Mouse (Mus musculus) kidney, adult 2 months (tissue): ENCODE data around the gene Neil1. TPM values are rescaled to one million over a fixed set of nuclear protein-coding genes. Genes with fewer than 3 reads are reported as not detected.

Source experiments
- DNase-seq: peaks from one replicate; pipeline ENCODE4 v3.0.0; 2021
- H3K27ac ChIP-seq: fragments of 200-500 bp; 2 replicates; pipeline ENCODE4 v1.5.1; 2012; ENCODE audit warnings: low read depth, low read length, control low read depth, inconsistent platforms; ENCODE audit not compliant: insufficient read depth
- H3K27me3 ChIP-seq: fragments of 200-500 bp; replicated peaks from 2 replicates; pipeline ENCODE4 v1.6.1; 2012; ENCODE audit warnings: mild to moderate bottlenecking, moderate library complexity, low read length, inconsistent platforms; ENCODE audit not compliant: control insufficient read depth, insufficient read depth
- H3K36me3 ChIP-seq: fragments of 200-500 bp; 2 replicates; pipeline ENCODE4 v1.6.1; 2012; ENCODE audit warnings: mild to moderate bottlenecking, moderate library complexity, low read length, inconsistent platforms; ENCODE audit not compliant: control insufficient read depth, insufficient read depth
- H3K4me1 ChIP-seq: fragments of 200-500 bp; 2 replicates; pipeline ENCODE4 v1.6.1; 2011; ENCODE audit warnings: low read length; ENCODE audit not compliant: control insufficient read depth, insufficient read depth
- H3K4me3 ChIP-seq: fragments of 200-500 bp; 2 replicates; pipeline ENCODE4 v1.5.1; 2011; ENCODE audit warnings: mild to moderate bottlenecking, low read depth, low read length, control low read depth; ENCODE audit not compliant: insufficient read depth
- CTCF ChIP-seq: fragments of 200-500 bp; conservative IDR thresholded peaks from 2 replicates; pipeline ENCODE4 v1.5.1; 2011; ENCODE audit warnings: low read depth, mild to moderate bottlenecking, control low read depth, low read length, moderate library complexity, mixed read lengths; ENCODE audit not compliant: insufficient read depth, insufficient read length
- POLR2A ChIP-seq: fragments of 200-500 bp; IDR thresholded peaks from one replicate; pipeline ENCODE4 v1.6.1; 2011; ENCODE audit warnings: low read depth, low read length, control low read depth
- WGBS: fragments of 180-500 bp; shearing (Covaris S2); methylation state at CpG from one replicate; pipeline ENCODE4 v1.1.7; 2018; 5-methylcytosine and 5-hydroxymethylcytosine counted together
- polyA plus RNA-seq: library from polyadenylated mRNA; depleted of rRNA; stranded (reverse); fragments of >200 nt; gene quantifications from 2 replicates; pipeline ENCODE4 v1.2.3, GENCODE M21; 2012

Neil1 gene
- polyA plus RNA-seq, 1 experiment: 11.3 TPM

GRCm38 (mm10) chr9:57147205-57148143 lies 631 bp downstream of the Neil1 start:
- Histone ChIP-seq H3K36me3 (no peaks in the 10 kb centered on the region), H3K4me3 (peak overlapping the region; percentile 73), H3K27ac (peak overlapping the region; percentile 77), H3K4me1 (0 out of 2 replicates have a peak, but pooled peaks cover 6% of the 10 kb centered on the region), H3K27me3 (no peaks in the 10 kb centered on the region)
- TF ChIP-seq CTCF (no peak), POLR2A (no peak)
- peak; percentile 19 for DNase-seq
- 7% methylated on average over 19 of the region's 19 CpGs for WGBS

- Histone ChIP-seq H3K27ac (no peak overlapping the region), H3K36me3 (no peaks in the 10 kb centered on the region), H3K27me3 (no peaks in the 10 kb centered on the region), H3K4me1 (0 out of 2 replicates have a peak, but pooled peaks cover 6% of the 10 kb centered on the region), H3K4me3 (no peak overlapping the region)
- no peak for TF ChIP-seq CTCF
- TF ChIP-seq POLR2A: no peak
- DNase-seq: no peak
- WGBS: 89% methylated on average over 17 of the region's 17 CpGs
These were observed 1.5 kb downstream of the Neil1 start for GRCm38 (mm10) chr9:57146451-57147066.

GRCm38 (mm10) chr9:57144830-57145229 lies 3.3 kb downstream of the Neil1 start:
- Histone ChIP-seq H3K4me1 (0 out of 2 replicates have a peak, but pooled peaks cover 6% of the 10 kb centered on the region), H3K4me3 (no peak overlapping the region), H3K36me3 (no peaks in the 10 kb centered on the region), H3K27ac (no peak overlapping the region), H3K27me3 (no peaks in the 10 kb centered on the region)
- TF ChIP-seq CTCF: no peak
- no peak for TF ChIP-seq POLR2A
- no peak for DNase-seq
- 88% methylated on average over 8 of the region's 8 CpGs for WGBS

GRCm38 (mm10) chr9:57143212-57143611 lies 4.9 kb downstream of the Neil1 start:
- Histone ChIP-seq H3K27ac (no peak overlapping the region), H3K27me3 (no peaks in the 10 kb centered on the region), H3K4me3 (no peak overlapping the region), H3K36me3 (no peaks in the 10 kb centered on the region), H3K4me1 (no peaks in the 10 kb centered on the region)
- TF ChIP-seq POLR2A: no peak
- no peak for TF ChIP-seq CTCF
- no peak for DNase-seq
- 80% methylated on average over 11 of the region's 11 CpGs for WGBS

GRCm38 (mm10) chr9:57141417-57142353 lies 6.4 kb downstream of the Neil1 start:
- DNase-seq: no peak
- no peaks in the 10 kb centered on the region for H3K36me3 ChIP-seq
- TF ChIP-seq POLR2A: no peak
- no peak for TF ChIP-seq CTCF
- H3K4me3 ChIP-seq: no peak overlapping the region
- no peaks in the 10 kb centered on the region for H3K27me3 ChIP-seq
- H3K4me1 ChIP-seq: no peaks in the 10 kb centered on the region
- H3K27ac ChIP-seq: no peak overlapping the region
- WGBS: 89% methylated on average over 17 of the region's 17 CpGs

GRCm38 (mm10) chr9:57139571-57139970 lies 8.5 kb downstream of the Neil1 start:
- 73% methylated on average over 5 of the region's 5 CpGs for WGBS
- Histone ChIP-seq H3K4me1 (no peaks in the 10 kb centered on the region), H3K27ac (no peak overlapping the region), H3K4me3 (no peak overlapping the region), H3K36me3 (no peaks in the 10 kb centered on the region), H3K27me3 (no peaks in the 10 kb centered on the region)
- no peak for DNase-seq
- TF ChIP-seq CTCF (no peak), POLR2A (no peak)
